Mouse (Mus musculus): ENCODE measurements around the gene Sfi1.
"Not testable (repeated sequence)": the region's sequence is repeated elsewhere in the genome, so short reads cannot be mapped to it uniquely, and the experiment has no call there.

Sfi1 gene

DNA sequence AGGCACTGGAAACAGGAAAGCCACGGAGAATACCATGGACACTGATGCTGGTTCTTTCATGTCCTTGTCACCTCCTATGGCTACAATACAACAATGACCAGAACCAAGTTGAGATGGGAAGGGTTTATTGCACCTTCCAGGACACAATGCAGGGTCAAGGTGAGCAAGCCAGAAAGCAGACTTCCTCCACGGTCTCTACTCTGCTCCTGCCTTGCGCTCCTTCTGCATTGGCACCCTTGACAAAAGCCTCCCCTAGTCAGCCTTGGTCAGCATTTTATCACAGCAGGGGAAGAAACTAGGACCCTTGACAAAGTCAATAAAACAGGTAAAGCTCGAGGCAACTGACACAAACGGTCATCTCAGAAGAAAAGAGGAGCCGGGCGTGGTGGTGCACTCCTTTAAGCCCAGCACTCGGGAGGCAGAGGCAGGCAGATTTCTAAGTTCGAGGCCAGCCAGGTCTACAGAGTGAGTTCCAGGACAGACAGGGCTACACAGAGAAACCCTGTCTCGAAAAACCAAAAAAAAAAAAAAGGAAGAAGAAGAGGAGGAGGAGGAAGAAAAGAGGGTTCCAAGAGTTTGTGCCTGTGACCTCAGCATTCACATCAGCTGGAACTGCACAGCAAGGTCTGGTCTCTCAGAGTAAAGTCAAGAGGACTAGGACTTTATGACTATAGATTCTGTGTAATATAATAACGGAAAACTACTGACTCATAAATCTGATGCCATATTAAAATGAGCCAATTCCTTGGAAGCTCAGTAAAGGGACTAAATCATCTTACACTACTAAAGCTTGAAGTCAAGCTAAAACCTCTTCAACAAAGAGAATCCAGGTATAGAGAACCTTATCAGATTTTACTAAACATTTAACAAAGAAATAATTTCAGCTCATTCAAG is 19.6 kb downstream of the Sfi1 start:
- DNase-seq (ENCODE audit: low spot score) = peak; percentile 82

DNA sequence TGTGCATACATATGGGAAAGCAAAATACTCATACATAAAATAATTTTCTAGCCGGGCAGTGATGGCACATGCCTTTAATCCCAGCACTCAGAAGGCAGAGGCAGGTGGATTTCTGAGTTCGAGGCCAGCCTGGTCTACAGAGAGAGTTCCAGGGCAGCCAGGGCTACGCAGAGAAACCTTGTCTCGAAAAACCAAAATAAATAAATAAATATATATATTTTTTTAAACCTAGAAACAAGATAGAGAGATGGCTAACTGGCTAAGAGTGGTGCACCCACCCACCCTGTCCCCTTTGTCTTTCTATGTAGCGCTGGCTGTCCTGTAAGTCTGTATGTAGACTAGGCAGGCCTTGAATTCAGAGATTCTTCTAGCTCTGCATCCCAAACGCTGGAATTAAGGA is 20.7 kb downstream of the Sfi1 start:
- not testable (repeated sequence) for DNase-seq (ENCODE audit: low spot score)

DNA sequence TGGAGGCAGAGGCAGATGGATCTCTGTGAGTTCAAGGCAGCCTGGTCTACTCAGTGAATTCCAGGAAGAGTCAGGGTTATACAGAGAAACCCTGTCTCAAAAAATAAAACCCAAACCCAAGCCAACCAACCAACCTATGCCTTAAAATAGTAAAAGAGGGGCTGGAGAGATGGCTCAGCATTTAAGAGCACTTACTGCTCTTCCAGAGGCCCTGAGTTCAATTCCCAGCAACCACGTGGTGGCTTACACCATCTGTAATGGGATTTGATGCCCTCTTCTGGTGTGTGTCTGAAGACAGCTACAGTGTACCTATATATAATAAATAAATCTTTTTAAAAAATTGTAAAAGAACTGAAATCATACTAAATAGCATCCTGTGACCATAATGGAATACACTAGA is 21.3 kb downstream of the Sfi1 start:
- peak; percentile 56 for DNase-seq (ENCODE audit: low spot score)

DNA sequence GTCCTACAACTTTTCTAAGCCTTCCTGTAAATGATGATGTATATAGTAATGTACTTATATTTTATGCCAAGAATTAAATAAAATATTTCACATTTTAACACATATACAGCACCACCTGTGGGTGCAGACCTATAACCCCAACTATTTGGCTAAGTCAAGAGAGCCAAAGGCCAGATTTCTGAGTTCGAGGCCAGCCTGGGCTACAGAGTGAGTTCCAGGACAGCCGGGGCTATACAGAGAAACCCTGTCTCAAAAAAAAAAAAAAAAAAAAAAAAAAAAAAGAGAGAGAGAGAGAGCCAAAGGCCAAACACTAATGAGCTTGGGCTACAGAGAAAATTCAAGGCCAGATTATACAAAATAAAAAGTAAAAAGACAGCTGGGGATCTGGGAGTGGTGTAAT is 24.2 kb downstream of the Sfi1 start:
- not testable (repeated sequence) for DNase-seq (ENCODE audit: low spot score)

DNA sequence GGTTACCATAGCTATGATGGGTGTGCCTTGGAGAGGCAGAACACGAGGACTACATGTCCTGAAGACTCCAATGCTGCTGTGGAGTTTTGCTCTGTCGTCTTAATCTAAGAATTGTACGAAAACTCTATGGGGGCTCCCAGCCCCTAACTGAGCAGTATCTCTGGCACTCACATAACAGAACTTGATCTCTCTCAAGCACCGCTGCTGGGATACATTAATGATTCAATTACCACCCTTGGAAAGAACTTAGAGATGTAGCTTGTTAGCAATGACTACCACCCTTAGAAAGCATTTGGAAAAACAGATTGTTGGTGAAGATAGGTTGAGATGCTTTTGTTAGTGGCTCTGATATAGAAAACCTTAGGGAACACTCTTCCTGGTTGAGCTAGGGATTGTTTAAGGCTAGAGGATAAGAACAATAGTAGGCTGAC is 25.7 kb downstream of the Sfi1 start:
- peak; percentile 63 for DNase-seq (ENCODE audit: low spot score)

DNA sequence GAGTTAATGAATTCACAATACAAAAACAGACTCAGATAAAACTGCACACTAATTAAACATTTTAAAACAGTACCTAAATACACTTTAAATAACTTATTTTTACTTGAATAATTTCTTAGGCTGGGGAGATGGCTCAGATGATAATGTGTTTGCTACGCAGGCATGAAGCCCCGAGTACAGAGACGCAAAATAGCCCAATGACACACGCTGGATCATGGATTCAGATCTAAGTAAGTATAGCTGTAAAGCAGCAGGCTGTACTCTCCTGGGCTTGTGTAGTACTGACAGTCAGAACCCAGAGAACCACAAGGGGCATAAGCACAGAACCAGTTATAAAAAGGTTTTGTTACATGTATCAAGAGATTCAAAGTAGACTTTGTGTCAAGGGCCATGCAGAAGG is 26.1 kb downstream of the Sfi1 start:
- not testable (repeated sequence) for DNase-seq (ENCODE audit: low spot score)

DNA sequence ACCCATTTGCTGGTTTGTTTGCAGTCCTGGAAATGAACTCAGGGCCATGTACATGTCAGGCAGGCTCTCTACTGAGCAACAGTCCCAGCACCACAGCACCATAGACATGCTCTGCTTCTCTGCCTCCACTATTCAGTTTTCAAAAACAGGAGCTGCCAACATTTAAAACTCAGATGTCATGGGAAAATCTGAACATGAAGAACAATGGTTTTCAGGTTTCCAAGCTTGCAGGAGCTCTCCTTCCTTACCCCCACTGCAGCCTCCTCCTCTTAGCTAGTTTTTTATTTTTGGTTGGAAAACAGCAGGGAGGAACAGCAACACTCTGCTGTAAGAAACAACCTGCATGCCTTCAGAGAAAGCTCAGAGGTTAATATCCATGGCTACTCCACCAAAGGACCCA is 26.9 kb downstream of the Sfi1 start:
- DNase-seq (ENCODE audit: low spot score) = not testable (repeated sequence)

DNA sequence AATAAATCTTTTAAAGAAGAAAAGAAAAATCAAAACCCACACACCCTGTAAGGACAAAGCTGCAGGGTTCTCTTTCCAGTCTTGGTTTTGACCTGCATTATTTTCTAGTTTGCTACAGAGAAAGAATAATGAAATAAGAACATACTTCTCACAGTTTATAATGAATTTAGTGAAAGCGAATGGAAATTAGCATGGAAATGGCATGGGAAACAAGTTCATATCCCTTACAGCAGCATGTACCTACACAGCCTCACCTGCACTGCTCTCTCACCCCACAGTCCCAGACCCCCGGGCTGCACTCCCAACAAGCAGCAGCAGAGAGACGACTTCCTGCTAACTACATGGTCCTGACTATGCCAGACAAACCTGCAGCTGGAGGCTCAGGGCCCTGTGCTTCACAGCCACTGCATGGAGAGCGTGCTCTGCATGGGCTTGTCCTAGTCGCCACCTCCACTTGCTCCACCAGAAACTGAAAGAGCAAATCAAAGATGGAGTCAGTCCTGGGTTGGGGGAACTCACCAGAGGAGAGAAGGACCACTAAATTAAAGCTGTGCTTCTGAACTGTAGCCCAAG is 28.0 kb downstream of the Sfi1 start:
- DNase-seq (ENCODE audit: low spot score) = not testable (repeated sequence)

DNA sequence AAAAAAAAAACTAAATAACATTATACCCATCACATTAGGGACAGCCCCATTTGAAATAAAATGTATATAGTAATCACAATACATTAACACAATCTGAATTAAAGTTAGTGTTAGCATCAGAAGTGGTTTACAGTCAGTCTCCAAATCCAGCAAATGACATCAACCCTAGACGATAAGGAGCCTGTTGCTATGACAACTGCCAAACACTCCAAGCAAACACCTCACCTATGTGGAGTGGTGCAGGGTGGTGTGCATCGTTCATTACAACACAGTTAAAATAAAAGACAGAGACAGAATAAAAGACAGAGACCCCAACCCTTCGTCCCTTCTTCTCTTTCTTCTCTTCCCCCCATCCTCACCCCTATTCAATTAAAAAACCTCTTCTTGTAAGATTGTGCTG is 29.6 kb downstream of the Sfi1 start:
- DNase-seq (ENCODE audit: low spot score) = not testable (repeated sequence)

DNA sequence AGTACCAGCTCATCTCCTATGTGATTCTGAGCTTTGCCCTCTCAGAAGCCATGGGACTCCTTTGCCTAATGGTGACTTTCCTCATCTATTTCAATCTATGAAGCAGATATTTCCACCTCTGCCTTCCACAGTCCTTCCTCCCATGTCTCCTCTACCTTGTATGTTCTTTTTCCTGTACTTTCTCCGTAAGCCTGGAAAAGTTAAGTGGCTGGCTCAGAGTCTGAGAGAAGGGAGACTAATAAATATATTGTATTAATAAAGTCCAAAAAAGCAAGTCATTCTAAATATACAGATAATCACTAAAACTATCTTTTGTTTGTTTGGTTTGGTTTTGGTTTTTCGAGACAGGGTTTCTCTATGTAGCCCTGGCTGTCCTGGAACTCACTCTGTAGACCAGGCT is 30.1 kb downstream of the Sfi1 start:
- not testable (repeated sequence) for DNase-seq (ENCODE audit: low spot score)

DNA sequence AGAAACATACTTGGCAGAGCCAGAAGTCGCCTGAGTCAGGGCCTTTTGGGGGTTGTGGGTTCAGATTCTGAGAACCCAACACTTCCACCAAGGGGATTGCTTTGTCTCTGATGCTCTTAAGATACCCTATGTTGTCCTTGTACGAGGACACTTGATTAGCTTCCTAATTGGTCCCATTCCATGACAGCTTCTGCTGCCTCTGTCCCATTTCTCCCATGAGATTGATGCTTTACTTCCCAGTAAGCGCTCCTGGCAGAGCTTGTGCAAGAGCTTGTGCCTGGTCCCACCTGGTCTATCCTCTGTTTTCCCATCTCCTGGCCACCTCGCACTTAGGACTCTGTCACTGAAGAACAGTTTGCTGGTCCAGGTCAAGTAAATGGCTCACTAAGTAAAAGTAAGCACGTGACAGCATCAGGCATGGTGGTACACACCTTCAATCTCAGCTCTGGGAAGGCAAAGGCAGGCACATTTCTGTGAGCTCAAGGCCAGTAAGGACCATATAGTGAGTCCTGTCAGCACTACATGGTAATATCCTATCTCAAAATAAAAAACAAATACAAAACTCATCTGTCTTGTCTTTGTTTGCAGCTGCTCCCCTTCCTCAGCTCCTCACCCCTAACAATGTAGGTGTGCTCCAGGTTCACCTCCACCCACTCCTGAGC is 30.9 kb downstream of the Sfi1 start:
- DNase-seq (ENCODE audit: low spot score) = peak; percentile 75

DNA sequence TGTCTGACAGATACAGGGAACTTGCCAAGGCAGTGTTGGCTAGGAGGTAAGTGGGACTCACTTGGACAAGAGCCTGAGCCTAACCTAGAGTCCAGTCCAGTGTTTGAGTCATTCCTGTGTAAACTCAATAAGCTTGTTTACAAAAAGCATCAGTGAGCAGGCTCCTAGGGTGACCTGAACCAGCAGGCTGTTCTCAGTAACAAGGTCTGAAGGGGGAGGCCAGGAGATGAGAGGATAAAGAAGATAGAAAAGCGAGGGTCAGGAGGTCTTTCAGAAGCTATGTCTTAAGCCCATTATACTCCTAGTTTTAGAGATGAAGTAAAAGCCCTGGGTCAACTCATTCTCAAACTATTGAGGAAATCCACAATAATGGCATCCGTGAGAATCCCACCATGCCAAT is 31.9 kb downstream of the Sfi1 start:
- peak; percentile 65 for DNase-seq (ENCODE audit: low spot score)

DNA sequence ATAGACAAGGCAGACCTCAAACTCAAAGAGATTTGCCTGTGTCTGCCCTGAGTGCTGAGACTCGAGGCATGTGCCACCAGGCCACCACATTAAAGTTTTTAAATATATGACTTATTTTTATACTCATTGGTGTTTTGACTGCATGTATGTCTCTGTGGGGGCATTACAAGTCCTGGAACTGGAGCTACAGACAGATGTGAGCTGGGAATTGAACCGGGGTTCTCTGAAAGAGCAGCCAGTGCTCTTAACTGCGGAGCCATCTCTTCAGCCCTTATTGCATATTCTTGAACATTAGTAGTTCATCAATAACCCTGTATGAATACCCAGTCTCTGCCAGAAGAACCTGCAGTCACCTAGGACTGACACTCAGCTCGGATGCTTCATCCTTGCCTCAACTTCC is 34.5 kb downstream of the Sfi1 start:
- DNase-seq (ENCODE audit: low spot score) = not testable (repeated sequence)

DNA sequence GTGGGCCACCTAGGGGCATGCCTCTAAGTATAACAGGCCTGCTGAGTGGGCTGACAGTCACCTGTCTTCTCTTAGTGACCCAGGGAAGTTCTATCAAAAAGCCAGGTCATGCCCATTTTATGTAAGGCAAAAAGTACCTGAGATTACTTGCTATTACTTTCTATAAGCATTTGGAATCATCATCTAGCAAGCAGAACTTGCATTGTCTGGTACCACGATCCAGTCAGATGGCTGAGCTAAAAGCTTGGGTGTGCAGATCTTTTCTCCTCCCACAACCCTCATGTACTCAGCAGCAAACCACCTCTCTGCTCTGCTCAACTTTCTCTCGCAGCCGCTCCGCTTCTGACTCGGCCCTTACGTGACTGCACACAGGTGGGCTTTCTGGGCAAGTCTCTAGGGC is 35.3 kb downstream of the Sfi1 start:
- peak; percentile 64 for DNase-seq (ENCODE audit: low spot score)

DNA sequence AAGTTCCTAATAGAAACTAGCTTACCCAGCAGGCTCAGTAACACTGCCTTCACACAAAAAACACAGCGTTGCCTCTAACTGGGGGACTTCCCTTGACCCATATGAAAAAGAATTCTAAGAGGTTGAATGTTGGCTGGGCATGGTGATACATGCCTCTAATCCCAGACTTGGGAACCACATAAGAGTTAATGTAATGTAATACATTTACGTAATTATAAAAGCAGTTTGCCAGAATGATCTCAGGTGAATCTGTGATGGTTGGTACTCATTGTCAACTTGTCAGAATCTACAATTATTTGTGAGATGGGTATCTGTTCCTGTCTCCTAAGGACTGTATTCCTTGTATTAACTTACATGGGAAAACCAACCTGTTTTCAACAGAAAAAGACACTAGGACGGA is 36.3 kb downstream of the Sfi1 start:
- DNase-seq (ENCODE audit: low spot score) = not testable (repeated sequence)

DNA sequence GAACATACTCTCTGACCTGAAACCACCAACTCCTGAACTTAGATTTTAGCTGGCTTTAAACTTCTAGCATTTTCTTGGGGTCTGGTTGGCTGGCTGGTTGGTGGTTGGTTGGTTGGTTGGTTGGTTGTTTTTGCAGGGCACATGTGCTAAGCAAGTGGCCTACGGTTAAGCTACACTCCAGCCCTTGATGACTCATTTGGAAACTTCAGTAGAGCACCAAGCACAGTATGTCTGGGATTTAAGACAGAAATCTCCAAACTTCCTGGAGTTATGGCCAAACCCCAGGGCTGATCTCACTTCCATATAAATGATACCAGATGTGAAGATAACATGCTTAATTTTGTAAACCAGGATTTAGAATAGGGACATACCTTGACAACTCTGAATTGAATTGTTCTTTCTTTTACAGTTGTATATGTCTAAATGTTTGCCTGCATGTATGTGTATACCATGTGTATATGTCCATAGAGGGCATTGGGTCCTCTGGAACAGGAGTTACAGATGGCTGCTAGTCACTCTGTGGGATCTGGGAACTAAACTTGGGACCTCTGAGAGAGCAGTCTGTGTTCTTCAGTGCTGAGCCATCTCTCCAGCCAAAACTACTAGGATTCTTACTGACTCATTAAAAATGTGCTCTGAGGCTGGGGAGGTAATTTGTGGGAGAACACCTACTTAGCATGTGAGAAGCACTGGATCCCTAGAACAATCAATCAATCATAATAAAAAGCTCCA is 39.4 kb downstream of the Sfi1 start:
- DNase-seq (ENCODE audit: low spot score) = peak; percentile 79

DNA sequence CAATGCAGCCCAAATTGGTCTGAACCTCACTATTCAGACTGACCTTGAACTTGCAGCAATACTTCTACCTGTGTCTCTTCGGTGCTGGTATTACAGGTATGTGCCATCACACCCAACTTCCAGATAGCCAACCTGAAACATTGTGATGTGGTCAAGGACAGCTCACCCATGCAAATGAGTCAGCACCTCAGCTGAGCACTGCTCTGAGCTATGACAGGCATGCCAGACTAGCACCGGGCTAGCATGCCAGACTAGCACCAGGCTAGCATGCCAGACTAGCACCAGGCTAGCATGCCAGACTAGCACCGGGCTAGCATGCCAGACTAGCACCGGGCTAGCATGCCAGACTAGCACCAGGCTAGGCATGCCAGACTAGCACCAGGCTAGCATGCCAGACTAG is 41.9 kb downstream of the Sfi1 start:
- not testable (repeated sequence) for DNase-seq (ENCODE audit: low spot score)

DNA sequence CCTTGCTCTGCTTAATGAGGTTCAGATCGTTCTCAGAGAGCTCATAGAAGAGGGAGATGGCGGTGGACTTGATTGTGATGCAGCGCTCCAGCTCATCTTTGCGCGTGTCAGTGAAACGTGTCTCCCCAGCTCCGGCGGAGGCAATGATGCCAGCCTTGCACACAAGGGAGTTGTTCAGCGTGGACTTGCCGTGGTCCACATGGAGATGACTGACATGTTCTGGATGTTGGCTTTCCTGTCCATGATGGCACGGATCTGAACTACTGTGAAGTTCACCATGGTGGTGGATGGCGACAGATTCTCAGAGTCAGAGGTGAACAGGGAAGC is 42.6 kb downstream of the Sfi1 start:
- DNase-seq (ENCODE audit: low spot score) = not testable (repeated sequence)

DNA sequence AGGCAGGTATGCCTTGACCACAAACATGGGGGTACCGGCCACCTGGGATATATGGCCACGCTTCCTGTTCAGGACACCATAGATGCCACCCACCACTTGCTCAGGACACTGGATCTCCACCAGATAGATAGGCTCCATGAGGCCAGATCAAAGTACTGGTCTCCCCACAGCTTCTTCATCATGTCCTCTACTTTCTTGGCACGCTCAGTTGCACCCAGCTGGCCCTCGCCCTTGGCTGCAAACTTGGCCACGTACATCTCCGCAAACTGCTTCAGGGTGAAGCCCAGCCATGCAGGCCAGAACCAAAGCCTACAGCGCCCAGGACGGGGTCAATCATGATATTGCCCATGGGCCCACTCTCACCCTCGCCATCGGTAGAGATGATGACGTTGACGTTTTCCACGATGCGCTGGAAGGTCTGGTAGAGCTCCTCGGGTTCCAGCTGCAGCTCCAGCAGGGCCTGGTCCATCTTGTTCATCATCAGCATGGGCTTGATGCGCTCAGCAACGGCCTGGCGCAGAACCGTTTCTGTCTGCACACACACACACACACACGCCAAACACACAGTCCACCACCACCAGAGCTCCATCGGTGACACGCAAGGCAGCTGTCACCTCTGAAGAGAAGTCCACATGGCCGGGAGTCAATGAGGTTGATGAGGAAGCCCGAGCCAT is 43.1 kb downstream of the Sfi1 start:
- peak; percentile 59 for DNase-seq (ENCODE audit: low spot score)

DNA sequence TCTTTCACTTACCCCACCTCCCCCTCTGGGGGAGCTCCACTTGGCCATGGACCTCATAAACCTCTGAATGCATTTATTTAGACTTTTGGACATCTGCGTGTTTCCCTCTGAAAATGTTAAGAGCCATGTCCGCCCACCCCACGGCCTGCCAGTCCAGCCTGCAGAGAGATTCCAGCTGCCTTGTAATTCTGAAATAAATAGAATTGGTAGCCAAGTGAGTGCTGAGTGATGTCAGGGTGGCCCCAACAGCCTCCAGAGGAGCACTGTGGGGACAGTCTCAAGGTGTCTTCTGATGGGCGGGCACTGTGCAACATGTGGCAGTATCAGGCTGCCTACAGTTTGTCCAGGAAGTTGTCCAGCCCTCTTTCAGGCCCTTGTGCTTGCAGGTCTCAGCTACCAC is 43.8 kb downstream of the Sfi1 start:
- DNase-seq (ENCODE audit: low spot score) = not testable (repeated sequence)

DNA sequence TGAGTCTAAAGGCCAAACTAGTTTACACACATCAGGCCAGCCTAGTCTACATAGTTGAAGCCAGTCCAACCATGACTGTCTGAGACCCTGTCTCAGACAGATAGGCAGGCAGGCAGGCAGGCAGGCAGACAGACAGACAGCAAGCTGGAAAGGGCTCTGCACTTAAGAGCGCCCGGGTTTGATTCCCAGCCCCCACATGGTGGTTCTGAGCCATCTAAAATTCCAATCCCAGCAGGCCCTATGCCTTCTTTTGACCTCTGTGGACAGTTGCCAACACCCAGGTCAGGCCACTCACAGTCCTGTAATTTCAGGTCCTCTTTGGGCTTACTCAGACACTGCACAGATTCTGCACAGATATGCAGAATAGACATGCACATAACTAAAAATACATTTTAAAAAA is 46.5 kb downstream of the Sfi1 start:
- DNase-seq (ENCODE audit: low spot score) = not testable (repeated sequence)

All from layer of hippocampus, adult 11-12 months (tissue).